Mouse (Mus musculus): ENCODE data around the gene Mrpl48.
A peak's percentile ranks its signal among the peaks of the same experiment; 100 is the strongest.

The Mrpl48 gene

GRCm38 (mm10) chr7:100608130-100608741, at the start of gene Mrpl48:
Mrpl48 (minus strand) TSS chr7:100608301.
- DNase-seq (ENCODE audit: low spot score in 2 of 2), result peak; percentile 26 to 28

GRCm38 (mm10) chr7:100656739-100657138, 48.6 kb upstream of the Mrpl48 start:
- DNase-seq (ENCODE audit: low spot score in 2 of 2), result no peak

- no peak for DNase-seq (ENCODE audit: low spot score in 2 of 2)
These were observed 46.3 kb upstream of the Mrpl48 start for GRCm38 (mm10) chr7:100654441-100654840.

GRCm38 (mm10) chr7:100653480-100654266, 45.6 kb upstream of the Mrpl48 start:
- DNase-seq (ENCODE audit: low spot score in 2 of 2), result no peak

DNA sequence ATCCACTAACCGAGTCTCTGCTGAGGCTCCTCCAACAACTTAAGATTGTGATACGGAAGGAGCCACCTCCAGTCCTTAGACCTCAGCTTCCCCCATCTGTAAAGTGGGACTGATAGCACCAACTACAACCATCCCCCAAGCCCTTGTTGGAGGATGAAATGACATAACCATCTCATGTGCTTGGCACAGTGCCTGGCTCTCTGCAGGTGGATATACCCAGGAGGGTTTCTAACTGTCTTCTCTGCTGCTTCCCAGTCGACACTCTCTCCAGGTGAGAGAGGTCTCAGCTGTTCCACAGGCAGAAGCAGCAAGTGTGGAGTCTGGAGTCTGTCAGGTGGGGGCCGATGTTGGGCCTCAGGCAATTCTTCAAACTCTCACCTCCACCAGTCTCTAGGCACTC, 42.9 kb upstream of the Mrpl48 start:
- no peak for DNase-seq (ENCODE audit: low spot score in 2 of 2)

GRCm38 (mm10) chr7:100650421-100650820, 42.3 kb upstream of the Mrpl48 start:
- DNase-seq (ENCODE audit: low spot score in 2 of 2), result no peak

GRCm38 (mm10) chr7:100649826-100650225, 41.7 kb upstream of the Mrpl48 start:
- no peak for DNase-seq (ENCODE audit: low spot score in 2 of 2)

DNA sequence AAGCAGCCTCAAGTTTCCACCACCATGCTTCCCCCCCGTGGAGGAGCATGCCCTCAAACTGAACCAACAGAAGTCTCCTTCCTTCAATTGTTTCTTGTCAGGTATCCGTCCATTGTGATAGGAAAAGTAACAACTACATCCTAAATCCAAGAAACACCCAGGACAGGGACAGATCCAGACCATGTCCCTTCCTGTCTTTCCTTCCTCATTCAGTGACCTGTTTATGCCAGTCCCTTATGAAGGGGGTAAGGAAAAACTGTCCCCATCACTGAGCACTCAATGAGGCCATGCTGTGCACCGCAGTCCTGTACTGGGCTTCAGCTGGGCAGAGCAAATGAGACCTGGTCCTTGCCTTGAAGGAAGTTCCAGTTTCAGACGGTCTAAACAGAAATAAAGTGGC, 41.0 kb upstream of the Mrpl48 start:
- DNase-seq (ENCODE audit: low spot score in 2 of 2), result no peak

GRCm38 (mm10) chr7:100645147-100645546, 37.0 kb upstream of the Mrpl48 start:
- peak; percentile 14 to 40 for DNase-seq (ENCODE audit: low spot score in 2 of 2)

- no peak for DNase-seq (ENCODE audit: low spot score in 2 of 2)
These were observed 34.3 kb upstream of the Mrpl48 start for GRCm38 (mm10) chr7:100642413-100642812.

DNA sequence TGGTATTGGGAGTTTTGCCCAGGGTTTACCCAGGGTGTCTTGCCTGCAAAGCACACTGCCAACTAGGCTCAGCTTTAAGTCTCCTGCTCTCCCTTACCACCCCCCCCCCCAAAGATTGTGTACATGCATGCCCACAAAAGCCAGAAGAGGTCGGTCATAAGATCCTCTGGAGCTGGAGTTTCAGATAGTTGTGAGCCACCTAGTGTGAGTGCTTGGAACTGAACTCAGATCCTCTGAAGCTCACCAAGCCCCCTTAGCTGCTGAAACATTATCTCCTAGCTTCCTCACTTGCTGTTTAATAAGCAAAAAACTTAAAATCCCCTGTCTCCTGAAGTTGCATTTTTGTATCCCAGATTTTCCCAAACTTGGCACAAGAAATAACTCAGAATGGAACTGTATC, 29.6 kb upstream of the Mrpl48 start:
- no peak for DNase-seq (ENCODE audit: low spot score in 2 of 2)

GRCm38 (mm10) chr7:100624538-100624937, 16.4 kb upstream of the Mrpl48 start:
- no peak for DNase-seq (ENCODE audit: low spot score in 2 of 2)

DNA sequence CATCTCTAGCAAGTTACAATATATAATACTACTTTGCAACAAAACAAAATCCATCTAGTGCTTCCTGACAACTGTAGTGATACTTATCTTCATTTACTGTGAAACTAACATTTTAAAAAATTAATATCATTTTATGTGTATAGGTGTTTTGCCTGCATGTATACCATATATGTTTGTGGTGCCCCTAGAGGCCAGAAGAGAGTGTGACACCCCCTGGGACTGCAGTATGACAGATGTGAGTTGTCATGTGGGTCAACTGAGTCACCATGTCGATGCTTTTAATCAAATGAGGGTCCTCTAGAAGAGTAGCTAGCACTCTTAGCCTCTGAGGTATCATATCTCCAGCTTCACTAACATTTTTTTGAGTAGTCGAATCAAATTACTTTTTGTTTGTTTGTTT, 14.2 kb upstream of the Mrpl48 start:
- no peak for DNase-seq (ENCODE audit: low spot score in 2 of 2)

DNA sequence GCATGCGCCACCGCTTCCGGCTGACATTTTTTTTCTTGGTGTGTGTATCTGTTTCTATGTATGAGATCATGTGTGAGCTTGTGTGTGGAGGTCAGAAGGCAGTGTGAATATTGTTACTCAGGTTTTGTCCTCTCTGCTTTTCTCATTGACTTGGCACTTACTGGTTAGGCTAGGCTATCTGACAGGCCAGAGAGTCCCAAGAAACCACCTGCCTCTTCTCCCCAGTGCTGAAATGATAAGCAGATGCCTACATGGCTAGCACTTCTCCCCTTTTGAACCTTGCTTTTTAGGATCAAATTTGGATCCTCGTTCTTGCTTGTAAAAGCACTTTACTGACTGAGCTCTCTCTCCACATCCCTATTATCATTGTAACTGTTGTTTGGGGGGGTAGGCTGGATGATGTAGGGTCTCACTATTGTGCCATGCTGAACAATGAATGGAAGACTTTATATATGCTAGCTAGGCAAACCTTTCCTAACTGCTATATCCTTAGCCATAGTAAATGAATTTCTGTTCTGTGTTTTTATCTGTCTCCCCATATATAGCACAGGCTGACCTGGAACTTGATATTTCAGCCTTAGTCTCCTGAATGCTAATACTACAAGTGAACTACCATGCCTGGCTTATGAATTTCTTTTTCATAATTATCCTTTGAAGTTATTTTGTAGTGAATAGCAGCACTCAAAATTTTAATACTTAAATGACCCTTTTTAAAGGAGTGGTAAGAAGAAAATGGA, 8.2 kb upstream of the Mrpl48 start:
- DNase-seq (ENCODE audit: low spot score in 2 of 2), result peak; percentile 4 to 29

DNA sequence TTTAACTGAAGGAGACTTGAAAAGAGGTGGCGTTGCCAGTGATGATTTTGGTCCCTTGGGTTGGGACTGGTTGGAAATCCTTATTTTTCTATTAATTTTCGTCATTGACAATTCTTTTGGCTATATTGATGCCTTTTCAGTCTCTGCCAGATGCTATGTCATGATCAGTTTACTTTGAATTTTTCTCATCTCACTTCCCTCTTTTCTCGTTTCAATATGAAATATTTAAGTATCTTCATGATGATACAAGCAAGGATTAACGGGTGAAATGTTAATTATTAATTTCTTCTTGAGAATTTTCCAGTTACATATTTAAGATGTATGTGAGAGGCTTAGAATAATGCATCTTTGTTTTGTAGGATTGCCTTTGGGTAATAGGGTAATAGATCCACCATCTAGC, 809 bp upstream of the Mrpl48 start:
- DNase-seq (ENCODE audit: low spot score in 2 of 2), result no peak

DNA sequence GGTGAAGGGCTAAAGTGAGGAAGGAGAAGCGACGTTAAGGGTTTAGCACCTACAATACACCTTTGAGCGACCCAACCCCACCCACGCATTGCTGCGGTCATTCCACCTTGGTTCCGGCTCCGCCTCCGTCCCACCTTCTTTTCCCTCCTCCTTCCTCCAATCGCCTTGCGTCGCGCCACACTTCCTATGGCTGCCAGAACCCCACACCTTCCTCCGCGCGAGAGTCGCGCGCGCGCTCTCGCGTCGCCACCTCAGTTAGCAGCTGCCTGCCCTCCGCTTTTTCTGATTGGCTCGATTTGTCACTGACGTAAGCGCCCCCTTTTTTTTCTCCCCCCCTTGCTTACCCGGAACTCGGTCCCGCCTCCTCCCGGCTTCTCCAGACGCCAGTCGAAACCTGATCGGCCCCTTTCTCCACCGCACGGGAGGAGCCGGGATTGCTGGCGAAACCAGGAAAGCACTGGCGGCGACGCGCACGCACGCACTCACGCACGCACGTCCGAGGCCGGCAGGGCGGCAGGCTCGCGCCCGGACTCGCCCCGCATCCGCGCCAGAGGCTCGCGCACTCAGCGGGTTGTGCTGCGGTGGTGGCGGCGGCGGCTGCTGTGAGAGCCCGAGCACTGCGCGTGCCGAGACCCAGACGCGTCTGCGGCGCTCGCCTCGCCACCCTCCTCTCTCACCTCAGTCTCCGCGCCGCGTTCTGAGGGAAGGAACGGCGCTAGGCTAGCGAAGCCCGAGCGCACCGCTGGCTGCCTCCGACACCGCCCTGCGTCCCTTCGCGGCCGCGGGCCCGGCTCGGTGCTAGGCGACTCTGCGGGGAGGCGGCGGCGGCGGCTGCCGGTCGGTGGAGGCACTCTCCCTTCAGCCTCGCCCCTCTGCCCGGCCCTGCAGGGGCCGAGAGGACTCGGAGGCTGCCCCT, 629 bp downstream of the Mrpl48 start, which contains the start of gene Rab6a:
Rab6a (plus strand) TSS at position 197 of the 916 bp plus-strand sequence.
- DNase-seq (ENCODE audit: low spot score in 2 of 2), result peak; percentile 95 to 97

DNA sequence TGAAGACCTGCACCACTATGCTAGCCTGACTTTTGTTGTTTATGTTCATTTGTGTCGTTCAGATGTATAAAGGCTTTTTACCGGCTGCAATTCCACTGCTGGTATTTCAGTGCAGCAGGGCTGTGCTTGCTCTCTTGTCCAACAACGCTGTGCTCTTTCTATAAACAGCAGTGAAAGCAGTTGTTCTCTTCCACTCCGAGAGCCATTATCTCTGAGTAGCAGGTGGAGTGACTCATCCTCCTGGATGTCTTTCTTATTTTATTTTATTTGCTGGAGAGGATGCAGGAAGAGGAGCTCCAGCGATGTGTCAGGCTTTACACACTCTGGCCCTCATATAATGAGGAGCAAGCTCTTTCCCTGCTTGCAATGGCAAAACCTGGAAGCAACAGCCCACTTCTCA, 7.9 kb downstream of the Mrpl48 start:
- no peak for DNase-seq (ENCODE audit: low spot score in 2 of 2)

GRCm38 (mm10) chr7:100593349-100593748, 14.8 kb downstream of the Mrpl48 start:
- DNase-seq (ENCODE audit: low spot score in 2 of 2), result no peak

DNA sequence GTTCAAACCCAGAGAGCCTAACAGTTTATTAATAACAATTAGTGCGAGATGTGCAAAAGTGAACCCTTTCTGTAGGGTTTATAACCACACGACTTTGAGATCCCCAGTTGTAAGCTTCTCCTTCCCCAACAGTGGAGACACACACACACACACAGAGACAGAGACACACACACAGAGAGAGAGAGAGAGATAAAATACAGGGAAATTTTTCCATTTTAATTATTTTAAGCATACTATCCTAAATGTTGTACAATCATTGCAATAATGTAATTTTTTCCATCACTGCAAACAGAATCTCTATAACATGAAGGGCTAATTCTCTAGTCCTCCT, 16.6 kb downstream of the Mrpl48 start:
- no peak for DNase-seq (ENCODE audit: low spot score in 2 of 2)

DNA sequence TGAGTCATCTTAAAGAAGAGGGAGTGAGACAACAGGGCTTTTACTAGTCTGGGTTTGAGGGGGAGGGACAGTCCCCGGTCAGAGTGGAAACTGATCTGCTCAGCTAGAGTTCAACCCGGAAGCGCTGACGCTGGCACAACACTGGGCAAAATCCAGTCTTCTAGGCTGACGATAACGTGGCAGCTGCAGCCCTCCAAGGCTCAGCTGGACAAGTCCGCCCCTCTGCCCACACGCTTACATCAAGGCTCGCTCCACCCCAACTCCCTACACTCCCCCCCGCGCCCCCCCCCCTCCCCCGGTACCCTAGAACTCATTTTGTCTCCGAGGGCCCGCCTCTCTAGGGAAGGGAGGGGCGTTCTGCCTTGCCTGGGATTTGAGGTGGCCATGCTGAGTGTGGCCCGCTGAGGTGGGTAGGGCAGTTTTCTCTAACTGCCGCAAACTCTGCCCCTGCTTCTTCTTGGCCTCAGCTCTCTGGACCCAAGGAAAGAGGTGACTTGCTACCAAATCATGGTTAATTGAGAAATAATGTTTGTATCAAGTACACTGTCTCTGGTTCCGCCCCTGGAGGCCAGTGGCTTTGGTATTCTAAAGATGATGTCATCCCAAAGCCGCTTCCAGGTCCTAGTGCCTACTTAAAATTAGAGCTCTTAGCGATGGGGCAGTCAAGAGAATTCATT, 17.1 kb downstream of the Mrpl48 start:
- DNase-seq (ENCODE audit: low spot score in 2 of 2), result peak; percentile 76 to 80

- no peak for DNase-seq (ENCODE audit: low spot score in 2 of 2)
These were observed 17.6 kb downstream of the Mrpl48 start for GRCm38 (mm10) chr7:100590504-100590844.

Measured in spleen, postnatal 36 days (tissue).